Mouse (Mus musculus): Measurements from ENCODE around the gene Smarce1. TPM values are rescaled to one million over a fixed set of nuclear protein-coding genes. Genes with fewer than 3 reads are reported as not detected.

The Smarce1 gene
- polyA plus RNA-seq, 1 experiment: 478 TPM

DNA sequence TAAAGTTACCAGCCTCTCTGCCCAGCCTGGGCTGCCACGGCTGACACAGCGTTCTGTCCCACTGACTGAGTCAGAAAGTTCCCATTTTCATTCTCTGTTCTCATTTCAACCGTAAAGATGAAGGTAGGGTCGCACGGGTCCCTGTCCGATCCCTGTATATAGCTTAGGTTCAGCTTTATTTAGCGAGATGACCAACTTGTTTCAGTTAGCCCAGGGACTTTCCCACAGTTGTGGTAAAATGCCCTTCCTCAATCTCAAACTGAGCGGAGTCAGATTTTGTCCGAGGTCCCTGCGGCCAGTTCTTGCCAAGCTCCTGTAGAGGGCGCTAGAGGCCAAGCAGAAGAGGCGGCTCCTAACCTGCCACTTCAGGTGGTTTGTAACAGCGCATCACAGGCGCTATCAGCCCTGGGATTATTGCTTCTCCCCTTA is 41.6 kb downstream of the Smarce1 start:
- no peak for TF ChIP-seq GATA1 (IDR thresholded peaks at IDR 0.05; ENCODE audit: low read length)

GRCm38 (mm10) chr11:99187348-99187747 is 43.5 kb downstream of the Smarce1 start:
- TF ChIP-seq GATA1 (IDR thresholded peaks at IDR 0.05; ENCODE audit: low read length): no peak

DNA sequence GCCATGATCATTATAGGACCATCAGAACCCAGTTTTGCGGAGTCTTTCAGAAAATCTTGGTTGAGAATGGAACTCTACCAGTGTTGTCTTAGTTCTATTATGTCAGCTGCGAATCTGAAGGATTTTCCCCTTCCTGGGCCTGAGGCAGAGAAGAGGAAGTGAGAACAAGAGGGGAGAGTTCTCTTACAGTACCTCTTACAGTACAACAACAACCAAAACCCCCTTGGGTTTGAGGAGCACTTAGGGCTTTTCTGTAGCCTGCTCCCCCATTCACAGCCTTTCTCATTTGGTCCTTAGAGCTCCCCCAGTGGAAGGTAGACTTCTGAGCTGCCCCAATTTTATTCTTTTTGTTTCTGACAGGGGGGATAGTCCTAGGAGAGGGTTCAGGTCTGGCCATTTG is 44.0 kb downstream of the Smarce1 start:
- no peak for TF ChIP-seq GATA1 (IDR thresholded peaks at IDR 0.05; ENCODE audit: low read length)

DNA sequence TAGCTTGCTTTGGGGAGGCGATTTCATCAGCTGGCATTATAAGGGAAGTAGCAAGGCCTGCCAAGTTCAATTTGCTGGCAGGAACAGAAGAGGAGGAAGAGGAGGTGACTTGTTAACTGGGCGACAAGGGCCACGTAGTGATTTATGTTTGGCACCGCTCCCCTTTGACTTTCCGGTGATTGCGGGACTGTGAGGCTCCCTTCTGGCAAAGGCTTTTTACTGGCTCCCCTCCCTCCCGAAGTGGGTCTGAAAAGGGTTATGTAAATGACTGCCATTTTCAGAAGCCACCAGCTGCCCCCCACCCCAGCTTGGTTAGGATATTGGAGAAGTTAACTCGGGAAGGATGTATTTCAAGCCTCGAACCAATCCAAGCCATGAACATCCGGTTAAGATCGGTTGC is 48.2 kb downstream of the Smarce1 start:
- no peak for TF ChIP-seq GATA1 (IDR thresholded peaks at IDR 0.05; ENCODE audit: low read length)

- no peak for TF ChIP-seq GATA1 (IDR thresholded peaks at IDR 0.05; ENCODE audit: low read length)
Measured at GRCm38 (mm10) chr11:99180071-99180470, 50.7 kb downstream of the Smarce1 start.

- no peak for TF ChIP-seq GATA1 (IDR thresholded peaks at IDR 0.05; ENCODE audit: low read length)
Measured at GRCm38 (mm10) chr11:99177925-99178198, 53.0 kb downstream of the Smarce1 start.

- no peak for TF ChIP-seq GATA1 (IDR thresholded peaks at IDR 0.05; ENCODE audit: low read length)
Measured at GRCm38 (mm10) chr11:99177054-99177924, 53.5 kb downstream of the Smarce1 start.

- TF ChIP-seq GATA1 (IDR thresholded peaks at IDR 0.05; ENCODE audit: low read length): no peak
Measured at GRCm38 (mm10) chr11:99172002-99172401, 58.8 kb downstream of the Smarce1 start.

DNA sequence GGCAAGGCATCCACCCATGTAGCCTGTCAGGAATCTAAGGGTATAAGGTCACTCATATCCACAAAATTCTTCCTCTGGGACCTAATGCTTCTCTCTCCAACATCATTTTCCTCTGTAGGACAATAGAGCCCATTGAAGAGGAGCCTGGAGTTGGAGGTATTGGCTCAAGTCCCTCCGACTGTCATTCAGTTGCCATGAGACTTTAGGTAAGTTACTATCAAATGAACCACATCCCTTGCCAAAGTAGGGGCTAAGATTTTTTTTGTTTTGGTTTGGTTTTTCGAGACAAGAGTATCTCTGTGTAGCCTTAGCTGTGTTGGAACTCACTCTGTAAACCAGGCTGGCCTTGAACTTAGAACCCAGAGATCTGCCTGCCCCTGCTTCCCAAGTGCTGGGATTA is 59.4 kb downstream of the Smarce1 start:
- TF ChIP-seq GATA1 (IDR thresholded peaks at IDR 0.05; ENCODE audit: low read length): no peak

DNA sequence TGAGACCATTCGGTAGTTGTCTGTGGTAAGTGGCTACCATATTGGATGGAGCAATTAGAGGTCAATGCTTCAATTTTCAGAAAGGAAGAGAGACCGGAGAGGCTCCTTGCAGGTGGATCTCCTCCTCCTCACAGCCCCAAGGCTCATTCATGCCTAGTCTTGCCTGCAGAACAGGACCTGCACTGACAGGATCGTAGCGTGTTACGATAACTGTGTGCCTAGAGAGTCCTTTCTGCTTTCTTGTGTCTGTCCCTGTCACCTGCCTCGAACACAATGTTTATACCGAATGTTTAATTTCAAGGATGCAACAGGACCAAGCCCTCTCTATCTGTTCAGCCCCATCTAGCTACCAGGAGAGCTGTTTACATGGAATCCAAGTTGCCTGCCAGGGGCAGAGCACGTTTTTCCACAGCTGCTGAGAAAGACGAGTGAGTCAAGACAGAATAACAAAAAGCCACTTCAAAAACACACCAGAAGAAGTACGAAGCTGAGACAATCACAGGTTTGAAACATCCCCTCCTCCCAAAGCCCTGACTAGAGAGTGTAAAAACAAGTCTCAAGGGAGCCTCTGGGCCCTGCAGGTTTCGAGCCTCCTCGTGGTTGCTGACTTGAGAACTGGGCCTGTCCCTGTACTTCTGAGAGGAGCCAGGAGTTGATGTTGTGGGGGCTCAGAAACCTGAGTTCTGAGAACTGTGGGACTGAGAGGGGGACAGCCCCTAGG is 60.1 kb downstream of the Smarce1 start:
- TF ChIP-seq GATA1 (IDR thresholded peaks at IDR 0.05; ENCODE audit: low read length): no peak

- TF ChIP-seq GATA1 (IDR thresholded peaks at IDR 0.05; ENCODE audit: low read length): no peak
Measured at GRCm38 (mm10) chr11:99170005-99170404, 60.8 kb downstream of the Smarce1 start.

- no peak for TF ChIP-seq GATA1 (IDR thresholded peaks at IDR 0.05; ENCODE audit: low read length)
Measured at GRCm38 (mm10) chr11:99169438-99169837, 61.4 kb downstream of the Smarce1 start.

DNA sequence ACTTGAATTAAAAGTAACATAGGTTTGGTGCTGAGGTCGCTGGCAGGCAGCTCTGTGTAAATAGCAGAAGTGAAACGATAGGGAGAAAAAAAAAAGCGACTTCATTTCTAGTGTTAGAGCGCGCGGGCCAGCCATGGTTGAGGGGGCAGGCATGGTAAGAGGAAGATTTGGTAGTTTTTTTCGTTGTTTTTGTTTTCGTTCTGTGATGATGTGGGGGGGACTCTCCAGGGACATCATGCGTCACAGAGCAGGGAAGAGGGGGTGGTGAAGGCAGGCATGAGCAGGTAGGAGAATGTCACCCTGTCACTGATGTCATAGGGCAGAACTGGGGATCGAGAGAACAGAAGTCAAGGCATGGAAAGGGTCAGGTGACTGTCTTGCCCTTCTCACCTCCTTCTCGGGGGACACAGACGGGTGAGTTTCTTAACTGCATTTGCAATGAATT is 62.8 kb downstream of the Smarce1 start:
- no peak for TF ChIP-seq GATA1 (IDR thresholded peaks at IDR 0.05; ENCODE audit: low read length)

DNA sequence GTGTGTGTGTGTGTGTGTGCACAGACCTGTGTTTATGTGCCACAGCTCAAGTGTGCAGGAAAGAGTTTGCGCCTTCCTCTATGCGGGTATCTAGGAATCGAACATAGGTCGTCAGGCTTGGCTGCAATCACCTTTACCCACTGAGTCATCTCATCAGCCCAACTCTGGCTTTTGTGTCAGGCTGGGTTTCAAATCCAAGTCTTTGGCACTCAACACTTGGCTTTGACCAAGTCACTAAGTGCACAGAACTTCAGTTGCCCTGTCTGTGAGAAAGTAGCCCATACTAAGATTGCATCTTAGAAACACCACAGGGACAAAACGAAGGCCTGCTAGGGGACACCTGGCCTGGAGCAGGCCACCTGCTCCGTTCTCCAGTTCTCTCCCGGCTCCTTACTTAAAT is 63.2 kb downstream of the Smarce1 start:
- TF ChIP-seq GATA1 (IDR thresholded peaks at IDR 0.05; ENCODE audit: low read length): no peak

DNA sequence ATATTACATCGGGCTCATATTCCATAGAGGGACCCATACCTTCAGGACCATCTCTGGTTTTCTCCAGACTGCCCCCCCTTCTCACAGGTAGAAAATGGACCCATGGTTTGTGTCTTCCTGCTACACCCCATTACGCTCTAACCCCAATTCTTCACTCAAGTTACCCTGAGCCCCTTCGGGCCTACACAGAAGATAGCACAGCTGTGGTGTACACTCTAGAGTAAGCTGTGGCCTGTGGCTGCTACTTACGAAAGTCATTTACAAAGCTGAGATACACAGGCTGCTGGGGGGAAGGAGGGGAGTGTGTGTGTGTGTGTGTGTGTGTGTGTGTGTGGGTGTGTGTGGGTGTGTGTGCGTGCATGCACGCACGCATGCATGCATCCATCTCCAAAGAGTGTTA is 64.6 kb downstream of the Smarce1 start:
- TF ChIP-seq GATA1 (IDR thresholded peaks at IDR 0.05; ENCODE audit: low read length): no peak

DNA sequence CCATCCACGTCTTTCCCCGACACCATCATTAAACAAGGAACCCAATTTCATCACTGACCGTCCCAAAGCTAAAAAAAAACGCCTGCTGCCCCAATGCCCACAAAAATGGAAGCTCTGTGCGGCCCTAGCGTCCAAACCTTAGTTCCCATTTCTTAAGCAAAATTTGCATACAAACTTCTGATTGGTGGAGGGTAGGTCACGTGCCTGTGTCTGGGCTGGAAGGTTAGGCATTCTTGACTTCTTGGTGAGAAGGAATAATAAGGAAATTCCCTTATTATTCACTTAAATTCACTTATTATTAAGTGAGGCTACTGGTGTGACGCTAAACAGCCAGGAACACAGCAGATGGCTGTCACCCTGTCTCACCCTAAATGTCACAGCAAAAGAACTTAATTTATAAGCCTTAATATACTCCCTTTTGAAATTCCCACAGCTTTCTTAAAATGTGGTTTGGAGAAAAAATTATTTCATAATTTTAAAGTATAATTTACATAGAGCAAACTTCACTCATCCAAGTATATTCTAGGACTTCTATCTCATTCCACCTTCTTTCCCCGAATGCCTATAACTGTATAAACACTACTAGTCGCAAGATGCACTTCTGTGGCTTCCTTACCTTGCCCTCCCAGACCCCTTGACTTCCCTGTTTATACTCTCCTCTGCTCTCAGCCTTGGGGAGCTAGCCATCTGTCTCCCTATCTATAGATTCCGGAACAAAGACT is 65.6 kb downstream of the Smarce1 start:
- TF ChIP-seq GATA1 (IDR thresholded peaks at IDR 0.05; ENCODE audit: low read length): no peak

Measured in G1E-ER4 (cell line).